ENCODE assay signal across 8 mouse cellular contexts in the genomic region with DNA sequence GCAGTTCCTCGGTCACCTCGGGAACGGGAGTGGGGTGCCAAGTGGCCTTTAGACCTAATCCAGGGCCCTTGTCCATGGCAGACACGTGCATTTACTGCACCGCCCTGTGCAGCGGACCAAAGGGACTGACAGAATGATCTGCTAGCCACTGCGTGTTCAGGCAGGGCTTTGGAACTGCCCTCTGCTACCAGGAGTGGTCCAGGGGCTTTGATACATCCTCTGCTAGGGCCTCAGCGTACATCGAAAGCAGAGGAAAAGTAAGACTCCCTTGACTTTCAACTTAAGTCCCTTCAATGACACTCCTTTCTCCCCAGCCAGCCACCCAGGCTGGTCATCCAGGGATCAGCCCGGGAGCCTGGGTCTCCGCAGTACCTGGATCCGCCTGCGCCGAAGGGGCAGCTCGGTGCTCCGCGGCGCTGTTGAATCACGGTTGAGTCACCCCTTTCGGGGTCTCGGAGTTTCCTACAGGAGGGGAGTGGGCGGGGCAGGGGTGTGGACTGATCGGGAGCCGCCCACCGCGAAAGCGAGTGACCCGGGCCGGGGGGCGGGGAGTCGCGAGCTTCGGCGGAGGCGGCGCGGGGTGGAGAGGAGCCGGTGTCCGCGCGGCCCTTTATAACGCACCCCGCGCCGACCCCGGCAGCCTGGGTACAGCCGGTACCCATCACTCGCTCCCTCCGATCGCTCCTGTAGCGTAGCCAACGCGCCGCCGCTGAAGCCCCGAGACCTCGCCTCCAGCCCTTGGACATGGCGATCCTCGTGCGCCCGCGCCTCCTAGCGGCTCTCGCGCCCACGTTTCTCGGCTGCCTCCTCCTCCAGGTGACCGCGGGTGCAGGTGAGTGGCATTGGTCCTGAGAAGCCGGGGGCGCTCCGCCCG. TPM values are rescaled to one million over a fixed set of nuclear protein-coding genes. Genes with fewer than 3 reads are reported as not detected.
DNase-seq lines count a peak whose midpoint lies in the region; ATAC-seq lines count a peak whose summit lies in the region.

A gene (plus strand): TSS at position 567 of the 874 bp plus-strand sequence.

- DNase-seq in WW6 (ENCODE audit: low read depth, low spot score): peak; percentile 45
- DNase-seq in cerebellum, postnatal 4 days (ENCODE audit: low spot score in 2 of 2): peak; percentile 75 to 79
- DNase-seq in gastrocnemius, postnatal 14 days: peak; percentile 84
- peak; percentile 59 for DNase-seq in induced T-regulatory cell, adult 2 months (ENCODE audit: low read depth)
- peak; percentile 66 to 71 for DNase-seq in left cerebral cortex, postnatal 14 days (ENCODE audit: low spot score in 2 of 2)
- peak; percentile 73 for DNase-seq in right cerebral cortex, postnatal 14 days
- DNase-seq in yolk sac, embryonic 10.5 days (ENCODE audit: low spot score): peak; percentile 88

- peak; percentile 63 for ATAC-seq in megakaryocyte progenitor cell, adult 5-6 weeks (replicated peaks; ENCODE audit: poor library complexity)

- intact Hi-C loops in gastrocnemius, postnatal 14 days (cut with DNase I; ENCODE audit: low total_unique reads): loop anchor here (2.0 kb wide), 1 partner anchor 172 kb away; no protein-coding TSS in a partner anchor
- intact Hi-C loops in left cerebral cortex, postnatal 14 days (cut with DNase I): loop anchor here (1.0 kb wide), 1 partner anchor 87 kb away; no protein-coding TSS in a partner anchor

RNA-seq across cellular contexts. Expression of the gene that starts here (rescaled TPM):
- total RNA-seq in gastrocnemius, postnatal 14 days (2021): 1 to 10 TPM; 4.5 to 7.3 TPM
- 10 to 100 TPM; 42.8 to 47.9 TPM for total RNA-seq in left cerebral cortex, postnatal 14 days (2021)
- 0.15 and 2.0 TPM in 2 replicates for total RNA-seq in megakaryocyte progenitor cell, adult 5-6 weeks (2015)
- 0.71 and 2.5 TPM in 2 replicates for total RNA-seq in megakaryocyte progenitor cell, adult 5-6 weeks (2017)

Comparison
In these comparisons a context has a peak if more than half of its experiments do, and no peak if none do; other contexts are left out.
1. Peak in every context shown above with its lines: DNase-seq and ATAC-seq.
2. RNA of the gene that starts here (total RNA-seq): 42.8 to 47.9 TPM in left cerebral cortex, postnatal 14 days; 4.5 to 7.3 TPM in gastrocnemius, postnatal 14 days and 0.15 to 2.5 TPM in megakaryocyte progenitor cell, adult 5-6 weeks; every median in the first group is over 4 times any median in the second.